Mouse (Mus musculus) megakaryocyte, embryonic 14.5 days (primary cell): ENCODE measurements around the gene Mrpl39.

Experiments used
- FLI1 ChIP-seq: IDR thresholded peaks from 2 replicates; pipeline ENCODE4 v1.6.1; 2012; ENCODE audit warnings: low read length, inconsistent platforms, mixed read lengths
- GATA1 ChIP-seq: IDR thresholded peaks from 3 replicates; pipeline ENCODE4 v1.6.1; 2012; ENCODE audit warnings: mixed read lengths, low read length, inconsistent platforms, borderline replicate concordance

GRCm38 (mm10) chr16:84704661-84705240, 30.8 kb downstream of the Mrpl39 start:
- TF ChIP-seq FLI1 (no peak), GATA1 (no peak)
